Mouse (Mus musculus): ENCODE measurements at regions not wholly inside any gene's neighbourhood (a gene's known extent, or its start where the extent isn't known, plus 50 kb on each side); places are given as distances from the start of the nearest gene placed in this dataset.

DNA sequence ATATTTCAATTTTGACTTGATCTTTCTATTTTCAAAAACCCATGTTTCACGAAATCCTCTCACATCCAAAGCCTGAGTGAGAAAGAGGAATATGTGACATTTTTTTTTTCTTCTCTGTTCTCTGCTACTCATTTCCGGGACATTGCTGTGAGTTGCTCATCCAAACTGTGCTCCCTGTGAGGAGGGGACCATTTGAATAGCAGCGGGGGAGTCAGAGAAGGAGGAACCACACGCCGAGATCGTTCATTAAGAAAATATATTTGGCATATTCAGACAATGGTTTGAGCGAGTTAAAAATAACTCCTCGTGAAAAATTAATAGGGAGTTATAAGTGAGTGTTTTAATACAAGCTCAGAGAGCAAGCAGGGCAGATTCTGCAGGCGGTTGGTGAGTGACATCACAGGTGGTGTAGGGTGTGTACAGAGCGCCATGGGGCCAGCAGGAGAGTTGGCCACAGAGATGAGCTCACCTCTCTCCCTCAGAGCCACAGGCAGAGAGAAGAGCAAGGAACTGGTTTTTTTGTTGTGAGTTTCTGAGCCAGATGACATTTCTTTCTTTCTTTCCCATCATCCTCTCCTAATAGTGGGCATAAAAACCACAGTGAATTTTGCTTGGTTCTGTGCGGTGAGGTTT is 54.4 kb upstream of the Calcoco1 start:
- no peaks in the 10 kb centered on the region for H3K27me3 ChIP-seq (ENCODE audit: control insufficient read depth, insufficient read depth, low read length)
- no peak for DNase-seq
- no peaks in the 10 kb centered on the region for H3K36me3 ChIP-seq (ENCODE audit: control insufficient read depth, insufficient read depth, low read length)
- TF ChIP-seq POLR2A (IDR thresholded peaks at IDR 0.05; ENCODE audit: control insufficient read depth, extremely low read depth, insufficient read depth, low read length, poor library complexity) (no peak), CTCF (IDR thresholded peaks at IDR 0.05; ENCODE audit: borderline replicate concordance, control insufficient read depth, extremely low read depth, insufficient read depth, low read length, poor library complexity) (no peak)
- H3K27ac ChIP-seq (ENCODE audit: control insufficient read depth, insufficient read depth, low read length), result no peak overlapping the region
- H3K4me3 ChIP-seq (ENCODE audit: control insufficient read depth, insufficient read depth, low read length), result no peak overlapping the region
- no peaks in the 10 kb centered on the region for H3K4me1 ChIP-seq (replicated peaks; ENCODE audit: control insufficient read depth, insufficient read depth, low read length)
- WGBS, result 55% methylated on average over 11 of the region's 11 CpGs

DNA sequence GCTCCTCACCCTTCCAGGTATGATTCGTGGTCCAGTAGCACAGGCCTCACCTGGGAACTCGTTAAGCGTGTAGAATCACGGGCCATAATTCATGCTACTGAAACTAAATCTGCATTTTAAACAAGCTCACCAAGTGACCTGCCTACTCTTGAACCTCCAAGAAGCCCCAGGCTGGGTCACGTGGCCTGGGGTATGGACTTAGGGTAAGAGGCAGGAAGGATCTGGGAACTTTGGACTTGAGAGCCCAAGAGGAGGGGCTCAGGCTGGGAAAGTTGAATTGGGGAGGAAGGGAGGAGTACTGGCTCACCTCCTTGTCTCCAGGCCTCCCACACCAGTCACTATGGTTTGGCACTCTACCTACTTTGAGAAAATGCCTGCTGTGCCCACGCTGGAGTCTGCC is 58.6 kb upstream of the Calcoco1 start:
- no peaks in the 10 kb centered on the region for H3K36me3 ChIP-seq (ENCODE audit: control insufficient read depth, insufficient read depth, low read length)
- 80% methylated on average over 6 of the region's 6 CpGs for WGBS
- H3K27ac ChIP-seq (ENCODE audit: control insufficient read depth, insufficient read depth, low read length), result no peak overlapping the region
- no peaks in the 10 kb centered on the region for H3K4me1 ChIP-seq (replicated peaks; ENCODE audit: control insufficient read depth, insufficient read depth, low read length)
- DNase-seq, result no peak
- no peaks in the 10 kb centered on the region for H3K27me3 ChIP-seq (ENCODE audit: control insufficient read depth, insufficient read depth, low read length)
- TF ChIP-seq CTCF (IDR thresholded peaks at IDR 0.05; ENCODE audit: borderline replicate concordance, control insufficient read depth, extremely low read depth, insufficient read depth, low read length, poor library complexity) (no peak), POLR2A (IDR thresholded peaks at IDR 0.05; ENCODE audit: control insufficient read depth, extremely low read depth, insufficient read depth, low read length, poor library complexity) (no peak)
- no peak overlapping the region for H3K4me3 ChIP-seq (ENCODE audit: control insufficient read depth, insufficient read depth, low read length)

DNA sequence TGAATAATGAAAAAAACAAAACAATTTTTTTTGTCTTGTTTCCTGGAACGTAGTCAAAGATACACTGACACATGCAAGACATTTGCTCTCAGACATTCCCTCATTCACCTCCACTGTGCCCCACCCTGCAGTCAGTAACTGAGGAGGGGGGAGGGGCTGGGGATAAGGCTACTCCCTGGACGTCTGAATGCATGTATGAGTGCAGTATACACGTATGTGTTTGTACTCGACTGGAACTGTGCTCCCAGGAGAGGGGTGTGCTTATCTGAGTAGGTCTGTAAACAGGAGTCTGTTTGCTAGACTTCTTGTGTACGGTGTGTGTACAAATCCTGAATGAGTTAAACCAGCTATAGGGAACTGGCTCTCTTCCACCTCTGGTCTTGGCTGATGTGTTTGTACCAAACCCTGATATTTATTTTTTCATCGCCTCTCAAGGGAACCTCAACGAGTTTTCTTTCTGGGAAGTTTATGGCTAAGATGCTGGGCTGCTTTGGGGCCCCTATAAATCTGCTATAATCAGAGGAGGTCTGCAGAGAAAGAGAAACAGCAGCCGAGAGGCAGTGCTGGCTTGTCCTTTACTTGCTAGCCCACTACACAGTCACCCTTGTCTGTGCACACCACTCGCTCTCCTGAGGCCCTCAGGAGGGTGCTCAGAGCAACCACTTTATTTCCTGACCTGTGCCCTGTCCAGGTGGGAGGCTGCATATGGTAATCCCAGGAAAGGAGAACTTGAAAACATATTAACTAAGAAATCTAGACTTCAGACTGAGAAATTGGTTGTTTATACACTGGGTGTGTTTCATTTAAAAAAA is 61.2 kb upstream of the Calcoco1 start:
- no peak for TF ChIP-seq CTCF (IDR thresholded peaks at IDR 0.05; ENCODE audit: borderline replicate concordance, control insufficient read depth, extremely low read depth, insufficient read depth, low read length, poor library complexity)
- TF ChIP-seq POLR2A (IDR thresholded peaks at IDR 0.05; ENCODE audit: control insufficient read depth, extremely low read depth, insufficient read depth, low read length, poor library complexity), result no peak
- no peaks in the 10 kb centered on the region for H3K4me1 ChIP-seq (replicated peaks; ENCODE audit: control insufficient read depth, insufficient read depth, low read length)
- WGBS, result 54% methylated on average over 9 of the region's 9 CpGs
- no peaks in the 10 kb centered on the region for H3K27me3 ChIP-seq (ENCODE audit: control insufficient read depth, insufficient read depth, low read length)
- DNase-seq, result no peak
- H3K36me3 ChIP-seq (ENCODE audit: control insufficient read depth, insufficient read depth, low read length), result no peaks in the 10 kb centered on the region
- no peak overlapping the region for H3K27ac ChIP-seq (ENCODE audit: control insufficient read depth, insufficient read depth, low read length)
- H3K4me3 ChIP-seq (ENCODE audit: control insufficient read depth, insufficient read depth, low read length), result no peak overlapping the region

DNA sequence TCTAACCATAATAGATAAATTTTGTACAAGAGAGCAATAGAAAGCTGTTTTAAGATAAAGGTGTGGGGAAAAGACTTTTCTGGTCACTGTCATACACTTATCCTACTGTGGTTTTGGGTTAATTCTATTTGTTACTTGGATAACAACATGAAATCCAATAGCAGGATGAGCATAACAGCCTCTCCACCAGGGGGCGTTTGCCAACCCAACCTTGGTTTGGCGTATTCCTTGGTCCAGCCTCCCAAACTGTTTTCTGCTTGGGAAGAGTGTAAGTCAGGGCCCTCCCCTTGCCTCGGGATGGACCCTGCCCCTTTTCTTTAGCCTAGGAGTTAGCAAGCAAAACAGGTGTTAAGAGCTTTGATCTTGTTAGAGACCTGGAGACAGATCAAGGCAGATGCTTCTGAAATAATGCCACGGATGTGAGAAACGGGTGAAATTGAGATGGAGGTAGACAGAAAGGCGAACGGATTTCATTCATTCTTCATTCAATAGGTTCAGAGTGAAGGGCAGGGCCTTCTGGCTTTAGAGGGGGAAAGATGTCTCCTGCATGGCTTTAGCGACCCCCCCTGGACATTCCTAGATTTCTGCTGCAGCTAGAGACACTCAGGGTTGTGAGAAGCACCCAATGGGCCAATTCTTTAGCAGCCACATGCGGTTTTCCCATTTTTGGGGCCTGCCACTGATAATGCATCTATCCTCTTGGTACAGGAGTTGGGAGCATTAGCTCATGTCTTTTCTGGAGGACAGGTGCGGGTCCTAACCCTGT is 63.3 kb upstream of the Calcoco1 start:
- Histone ChIP-seq H3K36me3 (ENCODE audit: control insufficient read depth, insufficient read depth, low read length) (no peaks in the 10 kb centered on the region), H3K27ac (ENCODE audit: control insufficient read depth, insufficient read depth, low read length) (no peak overlapping the region), H3K4me3 (ENCODE audit: control insufficient read depth, insufficient read depth, low read length) (no peak overlapping the region), H3K4me1 (replicated peaks; ENCODE audit: control insufficient read depth, insufficient read depth, low read length) (no peaks in the 10 kb centered on the region), H3K27me3 (ENCODE audit: control insufficient read depth, insufficient read depth, low read length) (no peaks in the 10 kb centered on the region)
- WGBS, result 36% methylated on average over 10 of the region's 10 CpGs
- peak; percentile 40 for DNase-seq
- TF ChIP-seq POLR2A (IDR thresholded peaks at IDR 0.05; ENCODE audit: control insufficient read depth, extremely low read depth, insufficient read depth, low read length, poor library complexity) (no peak), CTCF (IDR thresholded peaks at IDR 0.05; ENCODE audit: borderline replicate concordance, control insufficient read depth, extremely low read depth, insufficient read depth, low read length, poor library complexity) (peak; percentile 57; the same call in 1 of the 2 replicates)

DNA sequence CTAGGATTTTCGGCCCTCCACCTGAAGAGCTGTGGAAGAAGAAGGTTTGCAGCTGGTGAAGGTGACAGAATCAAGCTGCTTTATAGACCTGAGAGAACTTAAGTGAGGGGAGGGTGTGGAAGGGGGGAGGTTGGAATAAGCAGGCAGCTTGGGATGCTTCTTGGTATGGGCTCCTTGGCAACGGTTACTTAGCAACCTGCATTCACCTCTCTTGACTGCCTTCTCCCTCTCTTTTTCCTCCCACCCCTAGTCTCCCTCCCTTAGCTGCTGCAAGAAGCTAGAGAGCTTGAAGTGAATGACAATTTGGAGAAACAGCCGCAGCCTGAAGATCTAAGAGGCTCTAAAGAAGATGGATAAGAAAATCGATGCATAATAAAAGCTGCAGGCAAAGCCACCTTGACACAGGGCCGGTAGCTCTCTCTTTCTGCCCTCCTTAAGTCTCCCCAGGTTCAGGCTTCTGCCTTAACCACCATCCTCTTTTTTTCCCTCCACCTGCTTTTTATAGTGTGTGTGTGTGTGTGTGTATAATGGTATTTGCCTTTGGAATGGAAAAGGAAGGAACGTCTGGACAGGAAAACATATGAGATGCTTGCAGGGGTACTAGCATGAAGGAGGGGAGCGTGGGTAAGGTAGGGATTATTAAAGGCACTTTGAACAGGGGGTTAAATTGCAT is 67.0 kb upstream of the Calcoco1 start:
- TF ChIP-seq CTCF (IDR thresholded peaks at IDR 0.05; ENCODE audit: borderline replicate concordance, control insufficient read depth, extremely low read depth, insufficient read depth, low read length, poor library complexity), result no peak
- TF ChIP-seq POLR2A (IDR thresholded peaks at IDR 0.05; ENCODE audit: control insufficient read depth, extremely low read depth, insufficient read depth, low read length, poor library complexity), result no peak
- Histone ChIP-seq H3K4me3 (ENCODE audit: control insufficient read depth, insufficient read depth, low read length) (no peak overlapping the region), H3K27ac (ENCODE audit: control insufficient read depth, insufficient read depth, low read length) (no peak overlapping the region), H3K4me1 (replicated peaks; ENCODE audit: control insufficient read depth, insufficient read depth, low read length) (no peaks in the 10 kb centered on the region), H3K36me3 (ENCODE audit: control insufficient read depth, insufficient read depth, low read length) (no peaks in the 10 kb centered on the region), H3K27me3 (ENCODE audit: control insufficient read depth, insufficient read depth, low read length) (no peaks in the 10 kb centered on the region)
- no peak for DNase-seq
- 57% methylated on average over 7 of the region's 7 CpGs for WGBS
